ENCODE assay signal across 8 mouse cellular contexts in genomic region chr17:34028501-34029149, GRCm38 (mm10). TPM values are rescaled to one million over a fixed set of nuclear protein-coding genes. Genes with fewer than 3 reads are reported as not detected.
DNase-seq lines count a peak whose midpoint lies in the region; ATAC-seq and TF ChIP-seq lines count a peak whose summit lies in the region.

No protein-coding gene starts in this region.

- no peak overlapping the region for H3K27ac ChIP-seq in cerebellum, adult 2 months (ENCODE audit: insufficient read depth, low read length)
- H3K27ac ChIP-seq in intestine, embryonic 15.5 days = 0 out of 2 replicates have a peak overlapping the region, but pooled peaks have one; percentile 24
- H3K27ac ChIP-seq in neural tube, embryonic 14.5 days (ENCODE audit: low read depth, low read length) = peak overlapping the region; percentile 83

- H3K9ac ChIP-seq in intestine, embryonic 15.5 days = no peak overlapping the region
- H3K9ac ChIP-seq in neural tube, embryonic 14.5 days (replicated peaks; ENCODE audit: low read depth, low read length) = no peak overlapping the region

- ATAC-seq in cerebellum, adult (ENCODE audit: insufficient number of reproducible peaks, low FRiP score, low TSS enrichment) = no peak
- no peak for ATAC-seq in intestine, embryonic 15.5 days
- no peak for ATAC-seq in neural tube, embryonic 14.5 days (ENCODE audit: low read depth)

- peak overlapping the region; percentile 94 for H3K4me2 ChIP-seq in intestine, embryonic 15.5 days (replicated peaks)
- peak overlapping the region; percentile 93 for H3K4me2 ChIP-seq in neural tube, embryonic 14.5 days (ENCODE audit: low read depth, low read length)

- peak; percentile 25 to 27 for DNase-seq in cerebellum, adult 2 months
- peak; percentile 31 to 54 for DNase-seq in right cerebral cortex, postnatal 10 days (ENCODE audit: low spot score in 2 of 2)
- no peak for DNase-seq in right cerebral cortex, adult 2 months (ENCODE audit: low spot score in 2 of 2)
- no peak for DNase-seq in urinary bladder, adult 2 months (ENCODE audit: low spot score)
- DNase-seq in left cerebral cortex, postnatal 4 days = no peak

- no peak overlapping the region for H3K4me3 ChIP-seq in cerebellum, adult 2 months (replicated peaks; ENCODE audit: insufficient read depth, low read depth, low read length)
- peak overlapping the region; percentile 57; the same call in 1 of the 2 replicates for H3K4me3 ChIP-seq in intestine, embryonic 15.5 days (replicated peaks)
- H3K4me3 ChIP-seq in neural tube, embryonic 14.5 days (ENCODE audit: low read depth, low read length) = no peak overlapping the region

- intact Hi-C loops in left cerebral cortex, postnatal 4 days (cut with DNase I) = no loop called here

- H3K27me3 ChIP-seq in cerebellum, adult 2 months (ENCODE audit: control insufficient read depth, insufficient read depth, low read length) = no peaks in the 10 kb centered on the region
- H3K27me3 ChIP-seq in intestine, embryonic 15.5 days (replicated peaks) = no peaks in the 10 kb centered on the region
- no peaks in the 10 kb centered on the region for H3K27me3 ChIP-seq in neural tube, embryonic 14.5 days (ENCODE audit: control insufficient read depth, insufficient read depth, low read length)

- H3K9me3 ChIP-seq in intestine, embryonic 15.5 days = no peaks in the 10 kb centered on the region
- H3K9me3 ChIP-seq in neural tube, embryonic 14.5 days (ENCODE audit: control insufficient read depth, low read length) = no peaks in the 10 kb centered on the region

- TF ChIP-seq CTCF in cerebellum, adult 2 months (IDR thresholded peaks at IDR 0.05; ENCODE audit: borderline replicate concordance, insufficient read depth, low read depth, low read length) = no peak

- no peak for TF ChIP-seq POLR2A in cerebellum, adult 2 months (IDR thresholded peaks at IDR 0.05; ENCODE audit: borderline replicate concordance, insufficient read depth, low read length)

- peaks cover 33% of the 10 kb centered on the region for H3K4me1 ChIP-seq in cerebellum, adult 2 months (ENCODE audit: control insufficient read depth, insufficient read depth, low read length)
- peaks cover 68% of the 10 kb centered on the region for H3K4me1 ChIP-seq in intestine, embryonic 15.5 days (replicated peaks)
- H3K4me1 ChIP-seq in neural tube, embryonic 14.5 days (ENCODE audit: control insufficient read depth, insufficient read depth, low read length) = peaks cover 56% of the 10 kb centered on the region

- WGBS in cerebellum, adult 2 months = 33% methylated on average over 17 of the region's 17 CpGs
- WGBS in intestine, embryonic 15.5 days = 71% methylated on average over 17 of the region's 17 CpGs
- 49% methylated on average over 17 of the region's 17 CpGs for WGBS in neural tube, embryonic 14.5 days

- 0 out of 2 replicates have a peak, but pooled peaks cover 6% of the 10 kb centered on the region for H3K36me3 ChIP-seq in intestine, embryonic 15.5 days
- peaks cover 12% of the 10 kb centered on the region for H3K36me3 ChIP-seq in neural tube, embryonic 14.5 days (ENCODE audit: control insufficient read depth, insufficient read depth, low read length)

RNA-seq across cellular contexts. Expression of gene H2-Ke6, which starts 0.8 kb away (rescaled TPM):
- polyA plus RNA-seq in cerebellum, adult 2 months (2012; rRNA removed) = 82.9 and 89.8 TPM in 2 replicates
- polyA plus RNA-seq in intestine, embryonic 15.5 days (2015; fragmentation: Nextera tagmentation; extraction: Ambion mirVana) = 51.5 and 60.9 TPM in 2 replicates
- 70.1 and 72.1 TPM in 2 replicates for polyA plus RNA-seq in neural tube, embryonic 14.5 days (2014; fragmentation: Nextera tagmentation; extraction: Ambion mirVana)
- polyA plus RNA-seq in urinary bladder, adult 2 months (2012; rRNA removed) = 86.6 and 112 TPM in 2 replicates
- total RNA-seq in left cerebral cortex, postnatal 4 days (2021) = 10 to 100 TPM; 41.6 to 45.2 TPM

RNA-seq across cellular contexts. Expression of gene Slc39a7, which starts 2.9 kb away (rescaled TPM):
- polyA plus RNA-seq in cerebellum, adult 2 months (2012; rRNA removed) = 120 and 123 TPM in 2 replicates
- 151 and 172 TPM in 2 replicates for polyA plus RNA-seq in intestine, embryonic 15.5 days (2015; fragmentation: Nextera tagmentation; extraction: Ambion mirVana)
- 77.9 and 90.8 TPM in 2 replicates for polyA plus RNA-seq in neural tube, embryonic 14.5 days (2014; fragmentation: Nextera tagmentation; extraction: Ambion mirVana)
- 106 and 110 TPM in 2 replicates for polyA plus RNA-seq in urinary bladder, adult 2 months (2012; rRNA removed)
- total RNA-seq in left cerebral cortex, postnatal 4 days (2021) = 10 to 100 TPM; 96.3 to 98.7 TPM

RNA-seq across cellular contexts. Expression of gene Rxrb, which starts 3.0 kb away (rescaled TPM):
- polyA plus RNA-seq in cerebellum, adult 2 months (2012; rRNA removed) = 78.0 and 83.2 TPM in 2 replicates
- polyA plus RNA-seq in intestine, embryonic 15.5 days (2015; fragmentation: Nextera tagmentation; extraction: Ambion mirVana) = 41.8 and 45.0 TPM in 2 replicates
- polyA plus RNA-seq in neural tube, embryonic 14.5 days (2014; fragmentation: Nextera tagmentation; extraction: Ambion mirVana) = 29.1 and 30.8 TPM in 2 replicates
- 47.7 and 53.1 TPM in 2 replicates for polyA plus RNA-seq in urinary bladder, adult 2 months (2012; rRNA removed)
- 10 to 100 TPM; 80.7 to 84.9 TPM for total RNA-seq in left cerebral cortex, postnatal 4 days (2021)

RNA-seq across cellular contexts. Expression of gene Ring1, which starts 4.1 kb away (rescaled TPM):
- 66.4 and 74.6 TPM in 2 replicates for polyA plus RNA-seq in cerebellum, adult 2 months (2012; rRNA removed)
- polyA plus RNA-seq in intestine, embryonic 15.5 days (2015; fragmentation: Nextera tagmentation; extraction: Ambion mirVana) = 16.8 and 18.2 TPM in 2 replicates
- polyA plus RNA-seq in neural tube, embryonic 14.5 days (2014; fragmentation: Nextera tagmentation; extraction: Ambion mirVana) = 5.6 and 7.3 TPM in 2 replicates
- polyA plus RNA-seq in urinary bladder, adult 2 months (2012; rRNA removed) = 46.1 and 76.8 TPM in 2 replicates
- total RNA-seq in left cerebral cortex, postnatal 4 days (2021) = 10 to 100 TPM; 23.6 to 28.2 TPM

RNA-seq across cellular contexts. Expression of gene Col11a2, which starts 10.6 kb away (rescaled TPM):
- polyA plus RNA-seq in cerebellum, adult 2 months (2012; rRNA removed) = 12.2 and 15.2 TPM in 2 replicates
- polyA plus RNA-seq in intestine, embryonic 15.5 days (2015; fragmentation: Nextera tagmentation; extraction: Ambion mirVana) = 0.90 and 1.0 TPM in 2 replicates
- polyA plus RNA-seq in neural tube, embryonic 14.5 days (2014; fragmentation: Nextera tagmentation; extraction: Ambion mirVana) = 3.6 and 4.5 TPM in 2 replicates
- 0.99 and 1.8 TPM in 2 replicates for polyA plus RNA-seq in urinary bladder, adult 2 months (2012; rRNA removed)
- 1 to 10 TPM; 6.8 to 9.8 TPM for total RNA-seq in left cerebral cortex, postnatal 4 days (2021)

Comparison
In these comparisons a context has a peak if more than half of its experiments do, and no peak if none do; other contexts are left out.
1. DNase-seq: peak in cerebellum, adult 2 months (2 of 2) and right cerebral cortex, postnatal 10 days (2 of 2); none in right cerebral cortex, adult 2 months (0 of 2), urinary bladder, adult 2 months (single experiment) and left cerebral cortex, postnatal 4 days (single experiment).